Mouse (Mus musculus) bone marrow, adult 2 months (tissue): ENCODE results near the gene Serpinb1c. TPM values are rescaled to one million over a fixed set of nuclear protein-coding genes. Genes with fewer than 3 reads are reported as not detected.
A peak's percentile ranks its signal among the peaks of the same experiment; 100 is the strongest.

Experiments used
- H3K27ac ChIP-seq: fragments of 200-500 bp; 2 replicates; pipeline ENCODE4 v1.5.1; 2012; ENCODE audit warnings: low read depth, mild to moderate bottlenecking, control low read depth, inconsistent platforms, low read length; ENCODE audit not compliant: control insufficient read depth, poor library complexity, insufficient read depth
- H3K4me1 ChIP-seq: fragments of 200-500 bp; 2 replicates; pipeline ENCODE4 v1.6.1; 2011; ENCODE audit warnings: low read length; ENCODE audit not compliant: control insufficient read depth, insufficient read depth
- H3K4me3 ChIP-seq: fragments of 200-500 bp; replicated peaks from 2 replicates; pipeline ENCODE3; 2011; ENCODE audit warnings: mild to moderate bottlenecking, low read depth, low read length, control low read depth; ENCODE audit not compliant: control insufficient read depth
- CTCF ChIP-seq: fragments of 200-500 bp; IDR thresholded peaks from 2 replicates; pipeline ENCODE4 v1.5.1; 2011; ENCODE audit warnings: low read length, control low read depth; ENCODE audit not compliant: control insufficient read depth, insufficient read depth
- POLR2A ChIP-seq: fragments of 200-500 bp; IDR thresholded peaks from 2 replicates; pipeline ENCODE4 v1.6.1; 2011; ENCODE audit warnings: low read depth, mild to moderate bottlenecking, control low read depth, low read length, borderline replicate concordance; ENCODE audit not compliant: control insufficient read depth
- WGBS: fragments of 180-500 bp; shearing (Covaris S2); methylation state at CpG from one replicate; pipeline ENCODE4 v1.1.7; 2018; 5-methylcytosine and 5-hydroxymethylcytosine counted together
- polyA plus RNA-seq: library from polyadenylated mRNA; stranded (reverse); fragments of >200 nt; gene quantifications from 2 replicates; pipeline ENCODE4 v1.2.4, GENCODE M21; 2011; ENCODE audit warnings: low replicate concordance; ENCODE audit not compliant: missing spikeins, insufficient read depth, insufficient read length

Gene Serpinb1c
- polyA plus RNA-seq, 1 experiment, result not detected

DNA sequence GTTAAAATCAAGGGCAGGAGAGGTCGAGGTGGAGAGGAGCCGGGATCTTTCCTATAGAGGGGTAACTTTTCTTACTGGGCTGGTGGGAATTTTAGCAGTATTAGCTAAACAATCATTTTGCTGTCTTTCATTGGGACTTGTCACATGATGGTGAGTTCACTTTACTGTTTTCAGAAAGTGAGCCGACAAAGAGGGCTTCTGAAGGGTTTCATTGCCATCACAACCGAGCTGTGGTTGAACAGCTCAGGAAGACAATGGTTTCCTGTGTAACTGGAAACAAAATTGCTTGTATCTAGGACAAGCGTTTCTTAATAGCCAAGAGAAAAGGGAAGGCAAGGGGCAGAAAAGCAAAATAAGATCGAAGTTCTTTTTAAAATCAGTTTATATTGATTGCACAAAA is 64.8 kb downstream of the Serpinb1c start:
- H3K4me1 ChIP-seq, result peaks cover 6% of the 10 kb centered on the region
- H3K27ac ChIP-seq, result peak overlapping the region; percentile 13; the same call in 1 of the 2 replicates
- no peak overlapping the region for H3K4me3 ChIP-seq
- WGBS, result 7% methylated on average over 6 of the region's 6 CpGs
- TF ChIP-seq CTCF (no peak), POLR2A (no peak)

GRCm38 (mm10) chr13:32832776-32833175 is 65.2 kb downstream of the Serpinb1c start:
- 10% methylated on average over 3 of the region's 3 CpGs for WGBS
- no peak for TF ChIP-seq CTCF
- no peak for TF ChIP-seq POLR2A
- Histone ChIP-seq H3K27ac (peak overlapping the region; percentile 45; the same call in 1 of the 2 replicates), H3K4me1 (peaks cover 5% of the 10 kb centered on the region), H3K4me3 (no peak overlapping the region)

GRCm38 (mm10) chr13:32831505-32832273 is 66.3 kb downstream of the Serpinb1c start:
- TF ChIP-seq POLR2A (no peak), CTCF (no peak)
- Histone ChIP-seq H3K4me3 (no peak overlapping the region), H3K27ac (peak overlapping the region; percentile 63; the same call in 1 of the 2 replicates), H3K4me1 (peaks cover 3% of the 10 kb centered on the region; the same call in 1 of the 2 replicates)
- 20% methylated on average over 3 of the region's 3 CpGs for WGBS

Other genes starting within 250 kb of the Serpinb1c start
- gene Mylk4, start 114.3 kb downstream of the Serpinb1c start, polyA plus RNA-seq, result 1.1 TPM in 2 replicates
- gene Wrnip1, start 96.2 kb downstream of the Serpinb1c start, polyA plus RNA-seq, result 9.0 and 9.2 TPM in 2 replicates
- not detected in 2 replicates for gene D930007J09Rik, start 95.4 kb downstream of the Serpinb1c start, polyA plus RNA-seq
- 42.2 and 91.9 TPM in 2 replicates for gene Serpinb1a, start 47.0 kb downstream of the Serpinb1c start, polyA plus RNA-seq
- 2.9 and 6.2 TPM in 2 replicates for gene Serpinb6b, start 67.0 kb upstream of the Serpinb1c start, polyA plus RNA-seq
- gene Serpinb9, start 105.0 kb upstream of the Serpinb1c start, polyA plus RNA-seq, result 3.1 and 6.7 TPM in 2 replicates
- 0.70 and 2.3 TPM in 2 replicates for gene Serpinb9b, start 129.2 kb upstream of the Serpinb1c start, polyA plus RNA-seq
- 1.00 TPM in 1 of 2 replicates, not detected in the other for gene Serpinb1b, start 180.4 kb upstream of the Serpinb1c start, polyA plus RNA-seq